In the genomic region with DNA sequence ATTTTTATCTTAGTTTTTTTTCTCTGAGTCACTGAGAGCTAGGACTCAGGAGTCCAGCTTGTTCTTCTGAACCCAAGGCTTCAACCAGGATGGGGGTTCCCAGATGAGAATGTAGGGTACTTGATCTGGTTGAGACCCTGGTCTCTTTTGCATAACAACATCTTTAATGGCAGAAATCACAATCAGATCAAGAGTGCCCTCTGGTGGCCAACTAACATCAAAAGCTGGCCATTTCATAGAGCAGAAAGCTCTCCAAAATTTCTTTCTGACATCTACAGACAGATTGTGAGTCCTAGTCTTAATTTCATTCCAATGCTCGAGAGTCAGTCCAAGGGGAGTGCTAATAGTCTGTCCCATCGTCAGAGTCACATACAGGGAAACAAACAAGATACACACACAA, we compare ENCODE assay signal across 35 mouse cellular contexts. TPM values are rescaled to one million over a fixed set of nuclear protein-coding genes. Genes with fewer than 3 reads are reported as not detected.
A peak's percentile ranks its signal among the peaks of the same experiment; 100 is the strongest.
DNase-seq lines count a peak whose midpoint lies in the region; ATAC-seq and TF ChIP-seq lines count a peak whose summit lies in the region.
"Not testable (repeated sequence)": the region's sequence is repeated elsewhere in the genome, so short reads cannot be mapped to it uniquely, and the experiment has no call there.
"Had no signal": no experiment of that assay in that cellular context is flagged by ENCODE, and none has a peak within 500 bp of the region (broad histone marks: within the 10 kb centered on the region; RNA-seq: fewer than 3 reads in every experiment).

No protein-coding gene starts in this region.

- not testable (repeated sequence) for H3K4me3 ChIP-seq in MEL (ENCODE audit: control insufficient read depth in 1 of 2, insufficient read depth in 1 of 2, low read depth in 2 of 2, low read length in 2 of 2); intestine, postnatal 0 days (ENCODE audit: low read depth, low read length); stomach, postnatal 0 days (ENCODE audit: low read depth, low read length)

- TF ChIP-seq EP300 in MEL (IDR thresholded peaks at IDR 0.05; ENCODE audit: low read depth in 1 of 2, low read length in 2 of 2); stomach, postnatal 0 days (optimal IDR thresholded peaks at IDR 0.05): not testable (repeated sequence)

- TF ChIP-seq POLR2A in MEL (IDR thresholded peaks at IDR 0.05; ENCODE audit: control insufficient read depth in 1 of 2, insufficient read depth in 1 of 2, low read depth in 1 of 2, low read length in 2 of 2, poor library complexity in 1 of 2): not testable (repeated sequence)

- H3K27ac ChIP-seq in MEL (ENCODE audit: control insufficient read depth, low read depth, low read length); intestine, postnatal 0 days (ENCODE audit: low read depth, low read length); stomach, postnatal 0 days (replicated peaks): not testable (repeated sequence)

- 78% methylated on average over 2 of the region's 2 CpGs for WGBS in intestine, postnatal 0 days
- WGBS in stomach, postnatal 0 days: 65% methylated on average over 2 of the region's 2 CpGs

- H3K9ac ChIP-seq in MEL (ENCODE audit: control insufficient read depth, low read depth, low read length, poor library complexity, severe bottlenecking); intestine, postnatal 0 days (ENCODE audit: low read depth, low read length); stomach, postnatal 0 days (ENCODE audit: low read length): not testable (repeated sequence)

- H3K27me3 ChIP-seq in MEL (ENCODE audit: control insufficient read depth in 1 of 2, insufficient read depth in 2 of 2, low read length in 2 of 2); intestine, postnatal 0 days (replicated peaks; ENCODE audit: control insufficient read depth, insufficient read depth, low read length); stomach, postnatal 0 days (ENCODE audit: control insufficient read depth, insufficient read depth, low read length): not testable (repeated sequence)

- peak; percentile 32 for TF ChIP-seq RAD21 in MEL (IDR thresholded peaks at IDR 0.05; ENCODE audit: low read depth, low read length)

- TF ChIP-seq CTCF in MEL (IDR thresholded peaks at IDR 0.05 in 2 of 3, conservative IDR thresholded peaks at IDR 0.05 in 1 of 3; ENCODE audit: control insufficient read depth in 1 of 3, insufficient read depth in 1 of 3, low read depth in 2 of 3, low read length in 3 of 3, poor library complexity in 1 of 3, severe bottlenecking in 1 of 3): peak in 2 of 3 experiments; percentile 23 to 33; a peak in 3 of 6 replicates
- TF ChIP-seq CTCF in intestine, postnatal 0 days (IDR thresholded peaks at IDR 0.05; ENCODE audit: low read depth): peak; percentile 48
- peak; percentile 26 for TF ChIP-seq CTCF in stomach, postnatal 0 days (IDR thresholded peaks at IDR 0.05; ENCODE audit: low read depth)

- not testable (repeated sequence) for H3K4me1 ChIP-seq in MEL (ENCODE audit: control insufficient read depth in 1 of 2, insufficient read depth in 2 of 2, low read length in 2 of 2); intestine, postnatal 0 days (replicated peaks; ENCODE audit: control insufficient read depth, insufficient read depth, low read length); stomach, postnatal 0 days (replicated peaks; ENCODE audit: control insufficient read depth, insufficient read depth)

- not testable (repeated sequence) for H3K79me2 ChIP-seq in MEL (ENCODE audit: control insufficient read depth, insufficient read depth, low read length, poor library complexity)

- not testable (repeated sequence) for ATAC-seq in intestine, postnatal 0 days; stomach, postnatal 0 days (ENCODE audit: low FRiP score, low TSS enrichment)

- not testable (repeated sequence) for H3K36me3 ChIP-seq in MEL (ENCODE audit: control insufficient read depth in 1 of 2, insufficient read depth in 2 of 2, low read length in 2 of 2); intestine, postnatal 0 days (ENCODE audit: control insufficient read depth, insufficient read depth); stomach, postnatal 0 days (ENCODE audit: control insufficient read depth, insufficient read depth, low read length)

- not testable (repeated sequence) for H3K9me3 ChIP-seq in MEL (replicated peaks; ENCODE audit: insufficient read depth, low read length); intestine, postnatal 0 days (ENCODE audit: control insufficient read depth); stomach, postnatal 0 days (ENCODE audit: control insufficient read depth, low read length)

- peak; percentile 43 for DNase-seq in 416B (ENCODE audit: low read depth)
- DNase-seq in MEL (ENCODE audit: low read depth, low spot score): peak; percentile 45
- peak; percentile 57 for DNase-seq in adipocyte (ENCODE audit: low spot score)
- peak; percentile 0 for DNase-seq in embryo, embryonic 10.5 days (ENCODE audit: low spot score)
- DNase-seq in lung, postnatal 36 days: peak; percentile 2
- not testable (repeated sequence) for DNase-seq in stomach, postnatal 0 days (ENCODE audit: low spot score)
- peak; percentile 7 for DNase-seq in urinary bladder, postnatal 25 days (ENCODE audit: low spot score)

- not testable (repeated sequence) for H3K4me2 ChIP-seq in intestine, postnatal 0 days (replicated peaks; ENCODE audit: low read depth); stomach, postnatal 0 days (replicated peaks; ENCODE audit: low read depth)

TF ChIP-seq in MEL, 35 proteins besides CTCF, POLR2A, EP300 and RAD21:
- TF ChIP-seq SMC3 (IDR thresholded peaks at IDR 0.05; ENCODE audit: low read depth, low read length): peak; percentile 34

RNA-seq across cellular contexts. Expression of a gene that starts 14.9 kb away (rescaled TPM):
- not detected in 2 replicates for total RNA-seq in MEL (2012; rRNA removed)
- not detected for polyA plus RNA-seq in MEL (2012; ENCODE audit: insufficient read depth in 1 of 2, insufficient read length in 2 of 2, low read depth in 1 of 2, low replicate concordance in 2 of 2, missing spikeins in 1 of 2)
- polyA plus RNA-seq in intestine, postnatal 0 days (2015; fragmentation: Nextera tagmentation; extraction: Ambion mirVana): 2.0 and 3.1 TPM in 2 replicates
- polyA plus RNA-seq in stomach, postnatal 0 days (2015; fragmentation: Nextera tagmentation; extraction: Ambion mirVana): 5.9 and 6.1 TPM in 2 replicates
- total RNA-seq: adrenal gland, postnatal 25 days; gastrocnemius, adult 18-20 months; gastrocnemius, postnatal 25 days; heart, postnatal 25 days; hindbrain, postnatal 0 days; layer of hippocampus, adult 2 months; layer of hippocampus, postnatal 14 days; left cerebral cortex, adult 2 months; left cerebral cortex, postnatal 25 days; liver, adult 2 months; megakaryocyte, adult 5-6 weeks; midbrain, postnatal 0 days had no signal
- polyA plus RNA-seq: cerebellum, adult 2 months; embryonic facial prominence, embryonic 12.5 days; forebrain, embryonic 14.5 days; frontal cortex, adult 2 months; heart, embryonic 10.5 days; heart, embryonic 15.5 days; hindbrain, embryonic 12.5 days; hindbrain, postnatal 0 days; kidney, embryonic 15.5 days; limb, embryonic 12.5 days; liver, adult 2 months; liver, embryonic 15.5 days; lung, embryonic 15.5 days; midbrain, embryonic 12.5 days; midbrain, postnatal 0 days; myocyte; neural tube, embryonic 12.5 days; stomach, embryonic 14.5 days had no signal

RNA-seq across cellular contexts. Expression of a gene that starts 38.0 kb away (rescaled TPM):
- not detected in 2 replicates for total RNA-seq in MEL (2012; rRNA removed)
- polyA plus RNA-seq in MEL (2012; ENCODE audit: insufficient read depth in 1 of 2, insufficient read length in 2 of 2, low read depth in 1 of 2, low replicate concordance in 2 of 2, missing spikeins in 1 of 2): not detected
- 19.6 and 20.8 TPM in 2 replicates for polyA plus RNA-seq in intestine, postnatal 0 days (2015; fragmentation: Nextera tagmentation; extraction: Ambion mirVana)
- 123 TPM in 2 replicates for polyA plus RNA-seq in stomach, postnatal 0 days (2015; fragmentation: Nextera tagmentation; extraction: Ambion mirVana)
- total RNA-seq: adrenal gland, postnatal 25 days; gastrocnemius, adult 18-20 months; gastrocnemius, postnatal 25 days; heart, postnatal 25 days; hindbrain, postnatal 0 days; layer of hippocampus, postnatal 14 days; megakaryocyte, adult 5-6 weeks; midbrain, postnatal 0 days had no signal
- polyA plus RNA-seq: cerebellum, adult 2 months; embryonic facial prominence, embryonic 12.5 days; forebrain, embryonic 14.5 days; frontal cortex, adult 2 months; heart, embryonic 10.5 days; heart, embryonic 15.5 days; hindbrain, embryonic 12.5 days; kidney, embryonic 15.5 days; limb, embryonic 12.5 days; liver, adult 2 months; liver, embryonic 15.5 days; lung, embryonic 15.5 days; midbrain, embryonic 12.5 days; midbrain, postnatal 0 days; myocyte; neural tube, embryonic 12.5 days had no signal

Comparison
In these comparisons a context has a peak if more than half of its experiments do, and no peak if none do; other contexts are left out.
1. RNA of a gene that starts 38.0 kb away (polyA plus RNA-seq): 123 TPM in stomach, postnatal 0 days and 19.6 to 20.8 TPM in intestine, postnatal 0 days; not detected in MEL; every median in the first group is over 10 times any median in the second.
2. Peak in every context shown above with its lines, with median percentiles within 50 percentile points of each other: CTCF ChIP-seq.